Mouse (Mus musculus): ENCODE measurements around the gene Olfr1251.
"Not testable (repeated sequence)": the region's sequence is repeated elsewhere in the genome, so short reads cannot be mapped to it uniquely, and the experiment has no call there.

Olfr1251 gene

DNA sequence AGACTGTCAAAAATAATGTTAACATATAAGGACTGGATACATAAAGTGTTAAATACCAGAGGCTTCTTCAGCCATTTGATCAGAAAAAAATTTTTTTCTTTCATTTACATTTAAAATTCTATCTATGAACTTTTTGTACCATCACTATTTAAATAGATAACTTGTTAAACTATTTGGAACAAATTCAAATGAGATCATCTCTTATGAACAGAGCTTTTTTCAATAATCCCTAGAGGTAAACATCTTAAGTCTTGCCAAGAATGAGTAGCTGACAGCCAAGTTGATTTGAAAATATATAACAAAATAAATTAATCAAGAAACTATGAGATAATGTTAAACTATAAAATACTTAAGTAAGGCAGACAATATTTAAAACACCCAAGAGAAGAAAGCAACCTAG is at the start of gene Olfr1251:
Gene Olfr1251 (minus strand): TSS at position 101 of the 400 bp plus-strand sequence.
- in situ Hi-C loops (cut with MboI, MseI) = no loop called here

DNA sequence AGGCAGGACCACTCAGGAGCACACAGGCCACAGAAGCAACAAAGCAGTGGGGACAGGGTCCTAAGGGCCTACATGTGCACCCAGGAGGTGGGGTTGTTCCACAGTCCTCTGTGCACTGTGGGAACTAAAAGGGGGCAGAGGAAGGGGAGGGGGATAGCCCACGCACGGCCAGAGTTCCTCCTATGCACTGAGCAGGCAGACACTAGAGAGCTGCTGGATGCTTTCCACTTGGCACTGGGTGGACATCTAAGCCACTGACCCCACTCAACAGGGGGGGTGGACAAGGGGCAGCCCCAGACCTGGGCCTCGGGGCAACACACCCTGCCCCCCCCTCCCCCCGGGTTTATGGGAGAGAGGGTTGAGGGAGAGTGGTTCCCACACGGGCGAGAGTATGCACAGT is 20.2 kb upstream of the Olfr1251 start:
- in situ Hi-C loops (cut with MboI, MseI) = no loop called here

DNA sequence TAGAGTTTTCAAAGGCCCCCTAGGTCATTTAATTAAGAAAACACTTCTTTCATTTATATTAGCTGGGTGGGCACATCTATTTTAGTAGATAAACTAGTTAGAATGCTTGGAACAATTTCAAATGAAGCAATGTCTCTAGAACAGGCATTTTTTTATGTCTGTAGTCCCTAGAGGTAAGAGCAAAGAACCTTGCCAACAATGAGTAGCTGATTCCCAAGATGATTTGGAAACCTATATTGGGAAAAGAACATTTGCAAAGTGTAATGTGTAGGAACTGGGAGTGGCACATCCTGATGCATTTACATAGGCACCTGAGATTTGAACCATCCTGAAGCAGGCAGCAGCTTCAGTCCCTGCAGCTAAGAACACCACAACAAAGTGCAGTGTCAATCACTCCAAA is 10.4 kb downstream of the Olfr1251 start, which contains the start of gene Olfr1250:
Gene Olfr1250 (minus strand): TSS at position 101 of the 400 bp plus-strand sequence.
- in situ Hi-C loops (cut with MboI, MseI) = no loop called here

DNA sequence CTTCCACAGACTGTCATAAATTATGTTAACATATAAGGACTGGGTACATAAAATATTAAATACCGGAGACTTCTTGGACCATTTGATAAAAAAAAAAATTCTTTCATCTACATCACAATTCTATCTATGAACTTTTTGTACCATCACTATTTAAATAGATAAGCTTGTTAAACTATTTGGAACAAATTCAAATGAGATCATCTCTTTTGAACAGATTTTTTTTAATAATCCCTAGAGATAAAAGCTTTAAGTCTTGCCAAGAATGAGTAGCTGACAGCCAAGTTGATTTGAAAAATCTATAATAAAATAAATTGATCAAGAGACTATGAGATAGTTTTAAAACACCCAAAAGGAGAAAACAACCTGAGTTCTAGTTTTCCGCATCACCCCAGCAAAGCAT is 36.9 kb downstream of the Olfr1251 start, which contains the start of gene Olfr1249:
Gene Olfr1249 (minus strand): TSS at position 101 of the 400 bp plus-strand sequence.
- in situ Hi-C loops (cut with MboI, MseI) = no loop called here

DNA sequence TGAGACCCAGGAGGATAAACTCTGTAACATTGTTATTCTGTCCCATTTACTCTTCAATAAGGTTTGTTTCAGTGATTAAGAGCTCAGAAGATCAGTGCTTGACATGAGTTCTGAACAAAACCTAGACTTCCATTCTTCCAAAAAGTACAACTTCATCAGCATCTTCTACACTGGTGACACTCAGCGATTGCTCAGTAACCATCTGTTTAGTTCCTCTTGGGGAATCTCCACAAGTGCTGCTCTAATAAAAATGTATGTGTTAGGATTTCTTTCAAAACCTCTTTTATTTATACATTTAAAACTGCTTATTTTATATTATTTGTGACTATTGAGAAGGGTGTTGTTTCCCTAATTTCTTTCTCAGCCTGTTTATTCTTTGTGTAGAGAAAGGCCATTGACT is 53.6 kb downstream of the Olfr1251 start, which contains the start of gene Olfr1248:
Gene Olfr1248 (minus strand): TSS at position 101 of the 400 bp plus-strand sequence.
- in situ Hi-C loops (cut with MboI, MseI) = not testable (repeated sequence)
